Mouse (Mus musculus) cerebellum, adult 2 months (tissue): ENCODE measurements around the gene Gna12.

Experiments
- CTCF ChIP-seq: fragments of 200-500 bp; IDR thresholded peaks from 2 replicates; pipeline ENCODE4 v1.5.1; 2011; ENCODE audit warnings: low read depth, mild to moderate bottlenecking, control low read depth, low read length, moderate library complexity, borderline replicate concordance; ENCODE audit not compliant: insufficient read depth
- POLR2A ChIP-seq: fragments of 200-500 bp; IDR thresholded peaks from 2 replicates; pipeline ENCODE4 v1.6.1; 2011; ENCODE audit warnings: low read length, control low read depth, borderline replicate concordance; ENCODE audit not compliant: insufficient read depth

- TF ChIP-seq POLR2A = no peak
- no peak for TF ChIP-seq CTCF
Measured at GRCm38 (mm10) chr5:140799190-140799589, 31.0 kb downstream of the Gna12 start.
